Mouse (Mus musculus) small intestine, adult 2 months (tissue): Measurements from ENCODE around the gene Zfp229.

Experiments used
- CTCF ChIP-seq: fragments of 200-500 bp; IDR thresholded peaks from 2 replicates; pipeline ENCODE4 v1.5.1; 2012; ENCODE audit warnings: low read depth, mild to moderate bottlenecking, control low read depth, inconsistent platforms, low read length, moderate library complexity, mixed read lengths; ENCODE audit not compliant: insufficient replicate concordance, insufficient read length; ENCODE audit errors: extremely low read depth
- POLR2A ChIP-seq: fragments of 200-500 bp; IDR thresholded peaks from 2 replicates; pipeline ENCODE4 v1.6.1; 2012; ENCODE audit warnings: low read depth, mild to moderate bottlenecking, control low read depth, inconsistent platforms, low read length, moderate library complexity

DNA sequence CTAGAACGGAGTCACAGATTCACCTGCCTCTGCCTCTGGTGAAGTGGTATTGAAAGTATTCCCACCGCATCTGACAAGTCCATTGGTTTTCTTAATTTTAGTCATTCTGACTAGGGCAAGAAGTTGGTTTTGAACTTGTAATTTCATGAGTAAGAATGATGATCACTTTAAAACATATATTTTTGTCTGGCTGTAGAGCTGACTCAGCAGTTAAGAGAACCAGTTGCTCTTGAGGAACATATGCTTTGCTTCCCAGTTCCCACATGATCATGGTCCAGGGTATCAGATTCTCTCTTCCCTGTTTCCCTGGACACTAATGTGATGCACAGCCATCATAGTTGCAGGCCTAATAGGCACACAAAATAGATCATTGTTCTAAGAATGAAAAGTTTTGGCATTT lies 39.7 kb downstream of the Zfp229 start:
- TF ChIP-seq CTCF: no peak
- TF ChIP-seq POLR2A: no peak
